Mouse (Mus musculus) spleen, adult 2 months (tissue): ENCODE measurements around the gene Cntnap2.

Experiments
- CTCF ChIP-seq: fragments of 200-500 bp; IDR thresholded peaks from 2 replicates; pipeline ENCODE4 v1.5.1; 2011; ENCODE audit warnings: mild to moderate bottlenecking, inconsistent platforms; ENCODE audit not compliant: insufficient read depth, insufficient read length, insufficient replicate concordance; ENCODE audit errors: extremely low read depth
- POLR2A ChIP-seq: fragments of 200-500 bp; IDR thresholded peaks from 2 replicates; pipeline ENCODE4 v1.6.1; 2011; ENCODE audit warnings: low read depth, low read length, inconsistent platforms

- TF ChIP-seq CTCF (no peak), POLR2A (no peak)
Measured at GRCm38 (mm10) chr6:47042602-47043001, 1983.4 kb downstream of the Cntnap2 start.
